Mouse (Mus musculus): Measurements from ENCODE around the gene Gm10912. TPM values are rescaled to one million over a fixed set of nuclear protein-coding genes. Genes with fewer than 3 reads are reported as not detected.
A peak's percentile ranks its signal among the peaks of the same experiment; 100 is the strongest.
"Not testable (repeated sequence)": the region's sequence is repeated elsewhere in the genome, so short reads cannot be mapped to it uniquely, and the experiment has no call there.

The Gm10912 gene
- polyA plus RNA-seq (2016; fragmentation: Nextera tagmentation; extraction: Ambion mirVana), result not detected in 2 replicates

DNA sequence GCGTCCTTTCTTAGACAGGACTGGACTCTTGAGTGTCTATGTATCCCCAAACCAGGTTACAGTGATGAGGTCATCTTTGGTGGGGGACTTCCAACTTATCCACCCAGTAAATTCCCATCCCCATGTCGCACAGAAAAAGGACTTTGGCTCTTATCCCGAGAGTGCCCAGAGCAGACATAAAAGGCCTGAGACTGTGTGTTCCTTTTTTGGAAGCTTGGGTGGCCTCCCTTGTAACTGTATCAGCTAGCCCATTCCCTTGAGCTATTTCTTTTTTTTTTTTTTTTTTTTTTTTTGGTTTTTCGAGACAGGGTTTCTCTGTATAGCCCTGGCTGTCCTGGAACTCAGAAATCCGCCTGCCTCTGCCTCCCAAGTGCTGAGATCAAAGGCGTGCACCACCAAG is at the start of gene Gm10912:
Gene Gm10912 (plus strand): TSS at position 301 of the 400 bp plus-strand sequence.
- WGBS, result 89% methylated on average over 6 of the region's 6 CpGs
- DNase-seq (ENCODE audit: extremely low spot score, low spot score); H3K27ac ChIP-seq; H3K4me1 ChIP-seq; H3K4me3 ChIP-seq; H3K27me3 ChIP-seq (ENCODE audit: poor library complexity, severe bottlenecking); H3K9me3 ChIP-seq: not testable (repeated sequence)
- peaks cover 13% of the 10 kb centered on the region for H3K36me3 ChIP-seq (replicated peaks)

DNA sequence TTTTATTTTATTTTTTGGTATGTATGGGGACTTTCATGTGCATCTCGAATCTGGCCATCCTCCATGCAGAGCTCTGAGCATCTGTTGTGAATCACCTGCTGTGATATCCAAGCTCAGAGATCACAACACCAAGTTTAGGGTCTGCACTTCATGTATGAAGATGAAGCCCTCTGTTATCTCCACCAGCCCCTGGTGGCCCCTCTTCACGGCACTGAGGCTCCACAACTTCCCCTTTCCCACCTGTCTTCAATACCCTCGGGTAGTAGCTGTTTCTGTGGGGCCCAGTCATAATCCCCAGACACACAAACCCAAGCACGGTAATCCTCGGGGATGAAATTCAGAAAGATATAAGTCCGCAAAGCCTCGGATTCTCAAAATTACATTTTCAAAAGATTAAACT is 42.5 kb upstream of the Gm10912 start:
- no peaks in the 10 kb centered on the region for H3K9me3 ChIP-seq
- no peak overlapping the region for H3K27ac ChIP-seq
- 90% methylated on average over 7 of the region's 7 CpGs for WGBS
- peaks cover 11% of the 10 kb centered on the region for H3K4me1 ChIP-seq
- no peaks in the 10 kb centered on the region for H3K36me3 ChIP-seq (replicated peaks)
- DNase-seq (ENCODE audit: extremely low spot score, low spot score), result no peak
- H3K4me3 ChIP-seq, result no peak overlapping the region
- H3K27me3 ChIP-seq (ENCODE audit: poor library complexity, severe bottlenecking), result no peaks in the 10 kb centered on the region

DNA sequence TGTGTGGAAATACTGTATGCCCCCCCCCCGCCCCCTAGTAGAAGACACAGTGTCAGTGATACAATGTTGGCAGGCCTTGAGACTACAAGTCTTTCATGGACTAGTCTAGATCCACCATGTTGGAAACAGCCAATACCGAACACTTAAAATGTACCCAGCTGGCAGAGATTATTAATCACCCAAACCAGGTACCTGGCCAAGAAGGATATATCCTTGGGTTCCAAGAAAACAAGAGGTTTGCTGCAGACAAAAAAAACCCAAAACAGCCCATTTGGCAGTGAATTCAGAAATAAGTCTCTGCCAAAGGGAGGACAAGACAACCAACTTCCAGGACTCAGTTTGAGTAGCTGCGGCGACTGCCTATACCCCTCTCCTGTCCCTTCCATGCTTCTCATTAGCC is 41.0 kb upstream of the Gm10912 start:
- WGBS, result 92% methylated on average over 4 of the region's 4 CpGs
- no peak for DNase-seq (ENCODE audit: extremely low spot score, low spot score)
- Histone ChIP-seq H3K4me3 (no peak overlapping the region), H3K27ac (no peak overlapping the region), H3K27me3 (ENCODE audit: poor library complexity, severe bottlenecking) (no peaks in the 10 kb centered on the region), H3K9me3 (no peaks in the 10 kb centered on the region), H3K4me1 (peaks cover 27% of the 10 kb centered on the region), H3K36me3 (replicated peaks) (no peaks in the 10 kb centered on the region)

DNA sequence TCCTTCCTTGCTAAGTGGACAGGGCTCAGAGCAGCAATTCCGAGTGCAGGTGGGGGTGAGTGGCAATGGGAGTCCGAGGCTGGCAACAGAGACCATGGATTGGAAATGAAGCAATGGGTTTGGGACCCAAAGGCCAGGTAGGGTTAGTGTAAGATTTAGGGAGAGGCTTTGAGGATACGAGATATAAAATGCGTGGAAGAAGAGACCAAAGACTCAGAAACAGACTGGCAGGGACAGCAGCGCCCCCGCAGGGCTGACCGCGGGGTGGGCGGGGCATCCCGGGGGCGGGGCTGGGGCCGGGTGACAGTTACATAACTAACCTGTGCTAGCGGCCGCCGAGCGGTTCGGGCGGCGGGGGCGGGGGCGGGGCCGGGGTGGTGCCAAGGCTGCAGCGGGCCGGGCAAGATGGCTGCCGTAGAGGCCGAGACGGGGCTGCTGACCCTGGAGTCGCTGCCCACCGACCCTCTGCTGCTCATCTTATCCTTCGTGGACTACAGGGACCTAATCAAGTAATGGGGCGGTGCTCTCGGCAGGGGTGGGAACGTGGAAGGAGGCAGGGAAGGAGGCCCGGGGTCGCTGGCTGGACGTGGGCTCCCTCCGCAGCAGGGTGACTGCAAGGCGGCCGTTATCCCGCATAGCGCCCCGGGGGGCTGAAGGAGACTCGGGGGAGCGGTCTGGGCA is 38.0 kb upstream of the Gm10912 start, which contains the start of gene Fbxo3:
Gene Fbxo3 (plus strand): TSS at position 264 of the 681 bp plus-strand sequence.
- 1% methylated on average over 43 of the region's 44 CpGs for WGBS
- peaks cover 12% of the 10 kb centered on the region for H3K36me3 ChIP-seq (replicated peaks)
- H3K4me1 ChIP-seq, result peaks cover 29% of the 10 kb centered on the region
- peak; percentile 90 for DNase-seq (ENCODE audit: extremely low spot score, low spot score)
- no peaks in the 10 kb centered on the region for H3K27me3 ChIP-seq (ENCODE audit: poor library complexity, severe bottlenecking)
- H3K9me3 ChIP-seq, result no peaks in the 10 kb centered on the region
- peak within 1 kb of the TSS; percentile 95 for H3K27ac ChIP-seq
- peak within 1 kb of the TSS; percentile 97 for H3K4me3 ChIP-seq

DNA sequence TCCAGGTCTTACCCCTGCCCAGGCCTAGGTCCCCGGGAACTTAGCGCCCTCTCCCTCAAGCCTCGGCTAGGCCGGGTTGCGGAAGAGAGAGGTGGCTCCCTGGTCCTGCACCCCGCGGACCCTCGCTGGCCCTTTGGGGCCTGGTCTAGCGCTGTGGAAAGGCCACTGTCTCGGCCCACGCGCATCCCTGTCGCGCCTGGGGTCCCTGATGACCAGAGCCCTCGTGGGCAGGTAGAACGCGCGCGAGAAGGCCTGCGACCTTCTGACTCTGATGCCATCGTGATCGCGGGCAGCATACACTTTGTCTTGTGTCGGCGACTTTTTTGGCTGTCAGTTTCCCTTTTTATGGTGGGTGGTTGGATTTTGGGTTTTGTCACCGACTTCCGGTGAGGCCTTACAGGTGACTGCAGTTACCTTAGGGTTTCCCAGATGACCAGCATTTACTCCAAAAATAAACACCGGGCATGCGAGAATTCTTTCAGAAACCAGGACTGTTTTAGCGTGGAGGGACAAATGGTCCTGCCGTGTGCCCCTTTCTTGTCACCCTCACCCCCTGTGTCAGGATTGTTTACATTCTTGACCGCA is 37.4 kb upstream of the Gm10912 start, which contains the start of gene 4931422A03Rik:
Gene 4931422A03Rik (minus strand): TSS at position 223 of the 585 bp plus-strand sequence.
- 3% methylated on average over 32 of the region's 32 CpGs for WGBS
- Histone ChIP-seq H3K36me3 (replicated peaks) (peaks cover 14% of the 10 kb centered on the region), H3K9me3 (no peaks in the 10 kb centered on the region), H3K4me1 (peaks cover 29% of the 10 kb centered on the region), H3K27ac (peak within 1 kb of the TSS; percentile 95), H3K27me3 (ENCODE audit: poor library complexity, severe bottlenecking) (no peaks in the 10 kb centered on the region), H3K4me3 (peak within 1 kb of the TSS; percentile 97)
- peak; percentile 14 for DNase-seq (ENCODE audit: extremely low spot score, low spot score)

DNA sequence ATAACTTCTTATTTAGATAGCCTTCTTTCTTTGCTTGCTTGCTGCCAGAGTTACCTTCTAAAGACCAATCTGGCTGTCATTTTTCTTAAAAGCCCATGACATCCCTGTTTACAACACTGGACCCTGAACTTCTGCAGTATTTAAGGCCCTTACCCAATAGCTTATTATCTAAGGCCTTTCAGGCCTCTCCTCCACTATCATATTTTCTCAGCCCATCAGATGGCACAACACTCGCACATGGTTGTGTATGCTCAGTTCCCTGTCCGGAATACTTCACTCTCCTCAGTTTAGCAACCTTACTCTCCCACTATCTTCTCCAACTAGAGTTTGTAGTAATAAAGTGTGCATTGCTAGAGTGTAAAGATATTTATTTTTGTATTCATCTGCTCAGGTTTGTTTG is 36.6 kb upstream of the Gm10912 start:
- WGBS, result 89% methylated on average over 2 of the region's 2 CpGs
- no peaks in the 10 kb centered on the region for H3K9me3 ChIP-seq

DNA sequence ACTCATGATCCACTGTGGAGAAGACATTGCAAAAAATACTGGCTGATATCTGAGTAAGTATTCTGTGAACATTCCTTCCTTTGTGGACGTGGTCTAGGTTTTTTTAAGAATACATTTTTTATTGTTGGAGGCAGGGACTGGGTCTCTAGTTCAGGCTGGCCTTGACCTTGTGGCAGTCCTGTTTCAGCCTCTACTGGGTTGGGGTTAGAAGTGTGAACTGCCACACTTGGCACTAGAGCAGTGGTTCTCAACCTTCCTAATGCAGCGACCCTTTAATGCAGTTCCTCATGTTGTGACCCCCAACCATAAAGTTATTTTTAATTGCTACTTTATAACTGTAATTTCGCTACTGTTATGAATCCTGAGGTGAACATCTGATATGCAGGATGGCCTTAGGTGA is 35.2 kb upstream of the Gm10912 start:
- Histone ChIP-seq H3K27me3 (ENCODE audit: poor library complexity, severe bottlenecking) (no peaks in the 10 kb centered on the region), H3K36me3 (replicated peaks) (peaks cover 31% of the 10 kb centered on the region), H3K4me3 (no peak overlapping the region), H3K27ac (no peak overlapping the region), H3K9me3 (no peaks in the 10 kb centered on the region), H3K4me1 (peaks cover 29% of the 10 kb centered on the region)
- DNase-seq (ENCODE audit: extremely low spot score, low spot score), result no peak
- WGBS, result 85% methylated on average over 3 of the region's 3 CpGs

More for the DNA sequence above, 36.6 kb upstream of the Gm10912 start:
- Histone ChIP-seq H3K27me3 (ENCODE audit: poor library complexity, severe bottlenecking) (no peaks in the 10 kb centered on the region), H3K4me3 (peak overlapping the region; percentile 97), H3K4me1 (peaks cover 29% of the 10 kb centered on the region), H3K27ac (no peak overlapping the region), H3K36me3 (replicated peaks) (peaks cover 21% of the 10 kb centered on the region)
- DNase-seq (ENCODE audit: extremely low spot score, low spot score), result no peak

DNA sequence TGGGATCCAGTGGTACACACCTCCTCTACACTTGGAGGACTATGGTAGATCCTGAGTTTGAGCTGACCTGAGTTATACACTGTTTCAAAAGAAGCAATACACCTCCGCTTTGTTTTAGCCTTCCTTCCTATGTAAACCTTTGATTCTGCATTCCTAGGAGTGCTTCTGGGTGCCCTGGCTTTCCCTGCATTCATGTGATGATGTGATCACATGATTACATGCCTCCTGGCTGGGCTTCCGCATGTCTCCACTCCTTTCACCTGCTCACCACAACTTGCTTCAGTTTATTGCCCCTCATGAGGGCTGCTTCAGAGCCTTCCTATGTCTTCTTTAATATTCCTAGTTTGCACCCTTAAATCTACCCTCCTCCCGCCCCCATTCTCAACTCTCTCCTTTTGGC is 33.6 kb upstream of the Gm10912 start:
- no peak overlapping the region for H3K27ac ChIP-seq
- WGBS, result 91% methylated on average over 3 of the region's 3 CpGs

DNA sequence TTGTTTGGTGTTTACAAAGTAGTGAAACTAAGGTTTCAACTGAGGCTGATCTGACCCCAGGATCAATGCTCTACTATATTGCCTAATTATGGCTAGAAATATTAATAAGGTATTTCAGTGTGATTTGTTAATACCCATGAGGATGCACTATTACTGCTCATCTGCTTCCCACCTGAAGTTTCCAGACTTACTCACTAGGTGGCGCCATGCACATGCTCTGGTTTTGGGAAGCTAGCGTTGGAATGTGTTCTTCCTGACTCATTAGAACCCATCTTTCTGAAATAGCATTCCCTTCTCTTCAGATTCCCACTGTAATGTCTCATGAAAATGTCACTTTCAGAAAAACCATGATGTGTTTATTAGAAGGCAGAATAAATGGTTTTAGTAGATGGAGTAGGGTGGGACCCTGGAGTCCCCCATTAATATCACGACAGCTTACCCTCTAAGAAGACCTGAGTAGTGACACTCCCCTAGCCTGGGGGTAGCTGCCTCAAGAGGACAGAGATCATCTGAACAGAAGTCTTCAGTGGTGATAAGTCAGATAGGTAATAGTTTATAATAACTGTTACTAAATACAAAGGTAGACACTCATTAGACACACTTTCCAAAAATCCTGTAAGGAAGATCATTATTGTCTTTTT is 30.7 kb upstream of the Gm10912 start:
- Histone ChIP-seq H3K27ac (no peak overlapping the region), H3K9me3 (no peaks in the 10 kb centered on the region), H3K27me3 (ENCODE audit: poor library complexity, severe bottlenecking) (no peaks in the 10 kb centered on the region), H3K4me1 (no peaks in the 10 kb centered on the region), H3K36me3 (replicated peaks) (peaks cover 70% of the 10 kb centered on the region), H3K4me3 (no peak overlapping the region)
- peak; percentile 42 for DNase-seq (ENCODE audit: extremely low spot score, low spot score)
- WGBS, result 31% methylated on average over 3 of the region's 3 CpGs

More for the DNA sequence above, 33.6 kb upstream of the Gm10912 start:
- DNase-seq (ENCODE audit: extremely low spot score, low spot score), result no peak
- Histone ChIP-seq H3K4me3 (no peak overlapping the region), H3K9me3 (no peaks in the 10 kb centered on the region), H3K36me3 (replicated peaks) (peaks cover 47% of the 10 kb centered on the region), H3K4me1 (peaks cover 28% of the 10 kb centered on the region), H3K27me3 (ENCODE audit: poor library complexity, severe bottlenecking) (no peaks in the 10 kb centered on the region)

DNA sequence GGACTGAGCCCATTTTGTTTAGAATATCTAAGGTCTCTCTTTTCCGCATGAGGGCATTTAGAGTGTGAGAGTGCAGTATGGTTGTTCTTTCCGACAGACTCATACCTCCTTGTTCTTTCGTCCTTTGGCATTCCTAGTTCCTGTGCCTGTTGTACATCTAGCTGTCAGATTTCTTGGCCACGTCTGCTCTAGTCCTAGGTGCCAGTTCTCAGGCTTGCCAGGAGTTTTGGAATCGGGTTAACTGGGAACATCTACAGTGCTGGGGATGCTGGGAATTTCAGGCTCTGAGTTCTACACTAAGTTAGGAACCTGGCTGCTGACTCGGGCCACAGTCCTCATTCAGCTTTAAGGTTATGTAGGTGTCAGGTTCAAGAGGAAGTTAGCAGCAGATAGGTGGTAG is 30.0 kb upstream of the Gm10912 start:
- DNase-seq (ENCODE audit: extremely low spot score, low spot score), result no peak
- no peaks in the 10 kb centered on the region for H3K4me1 ChIP-seq
- no peaks in the 10 kb centered on the region for H3K27me3 ChIP-seq (ENCODE audit: poor library complexity, severe bottlenecking)
- H3K27ac ChIP-seq, result no peak overlapping the region
- H3K9me3 ChIP-seq, result no peaks in the 10 kb centered on the region
- 86% methylated on average over 6 of the region's 6 CpGs for WGBS
- H3K36me3 ChIP-seq (replicated peaks), result peaks cover 72% of the 10 kb centered on the region
- H3K4me3 ChIP-seq, result no peak overlapping the region

DNA sequence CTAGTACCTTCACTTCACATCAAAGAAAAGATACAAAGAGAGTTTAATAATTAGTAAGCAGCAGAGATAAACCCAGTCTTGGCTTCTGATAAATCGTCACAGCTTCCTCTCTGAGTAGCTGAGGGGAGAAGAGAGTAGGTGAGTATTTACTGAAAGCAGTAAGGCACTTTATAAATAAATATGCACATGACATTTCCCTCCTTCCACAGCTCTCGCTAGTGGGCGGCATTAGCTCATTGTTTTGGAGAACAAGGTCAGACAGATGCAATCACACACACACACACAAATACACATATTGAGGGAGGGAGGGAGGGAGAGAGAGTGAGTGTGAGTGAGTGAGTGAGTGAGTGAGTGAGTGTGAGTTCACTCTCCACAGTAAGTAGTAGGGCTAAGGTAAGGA is 29.3 kb upstream of the Gm10912 start:
- Histone ChIP-seq H3K27ac (no peak overlapping the region), H3K9me3 (no peaks in the 10 kb centered on the region), H3K4me3 (no peak overlapping the region), H3K36me3 (replicated peaks) (peaks cover 72% of the 10 kb centered on the region), H3K27me3 (ENCODE audit: poor library complexity, severe bottlenecking) (no peaks in the 10 kb centered on the region), H3K4me1 (no peaks in the 10 kb centered on the region)
- DNase-seq (ENCODE audit: extremely low spot score, low spot score), result no peak
- WGBS, result 77% methylated on average over 3 of the region's 3 CpGs

DNA sequence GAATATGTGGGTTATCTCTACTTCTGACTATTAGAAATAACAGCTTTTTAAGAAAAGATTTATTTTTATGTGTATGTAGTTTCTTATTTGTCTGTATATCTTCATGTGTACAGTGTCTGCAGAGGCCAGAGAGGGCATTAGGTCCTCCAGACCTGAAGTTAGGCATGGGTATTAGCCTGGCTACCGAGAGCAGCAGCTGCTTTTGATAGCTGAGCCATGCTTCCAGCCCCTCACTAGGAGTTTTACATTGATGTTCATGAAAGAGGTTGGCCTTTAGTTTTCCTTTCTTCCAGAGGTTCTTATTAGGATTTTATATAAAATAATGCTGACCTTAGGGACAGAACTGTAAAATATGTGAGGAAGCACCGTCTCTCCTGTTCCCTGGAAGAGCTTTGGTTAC is 27.4 kb upstream of the Gm10912 start:
- WGBS, result 87% methylated on average over 2 of the region's 2 CpGs
- DNase-seq (ENCODE audit: extremely low spot score, low spot score), result no peak
- no peak overlapping the region for H3K4me3 ChIP-seq
- H3K27ac ChIP-seq, result no peak overlapping the region
- H3K27me3 ChIP-seq (ENCODE audit: poor library complexity, severe bottlenecking), result no peaks in the 10 kb centered on the region
- H3K4me1 ChIP-seq, result no peaks in the 10 kb centered on the region
- H3K9me3 ChIP-seq, result no peaks in the 10 kb centered on the region
- H3K36me3 ChIP-seq (replicated peaks), result peaks cover 66% of the 10 kb centered on the region

DNA sequence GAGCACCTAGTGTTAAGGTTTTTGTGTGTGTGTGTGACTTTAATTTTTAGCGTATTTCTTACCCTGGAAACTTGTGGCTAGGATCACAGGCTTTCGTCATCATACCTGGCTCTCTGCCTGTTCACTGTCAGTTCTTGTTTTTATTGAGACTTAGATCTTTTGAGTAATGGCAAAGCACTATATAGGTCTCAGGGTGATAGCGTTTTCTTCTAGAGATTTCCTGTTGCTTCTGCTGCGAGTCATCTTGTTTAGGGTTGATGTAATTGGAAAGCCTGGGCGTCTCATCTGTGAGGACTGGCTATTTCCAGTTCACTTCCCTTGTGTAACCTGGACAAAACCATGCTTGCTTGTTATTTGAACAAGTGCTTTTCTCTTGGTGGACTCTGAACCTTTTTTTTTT is 24.0 kb upstream of the Gm10912 start:
- DNase-seq (ENCODE audit: extremely low spot score, low spot score), result no peak
- H3K27ac ChIP-seq, result no peak overlapping the region
- H3K9me3 ChIP-seq, result no peaks in the 10 kb centered on the region
- peaks cover 5% of the 10 kb centered on the region for H3K4me1 ChIP-seq
- 90% methylated on average over 5 of the region's 5 CpGs for WGBS
- no peaks in the 10 kb centered on the region for H3K27me3 ChIP-seq (ENCODE audit: poor library complexity, severe bottlenecking)
- no peak overlapping the region for H3K4me3 ChIP-seq
- H3K36me3 ChIP-seq (replicated peaks), result peaks cover 50% of the 10 kb centered on the region
